Mouse (Mus musculus): Measurements from ENCODE around the gene Mapkapk3.
A peak's percentile ranks its signal among the peaks of the same experiment; 100 is the strongest.

The Mapkapk3 gene

GRCm38 (mm10) chr9:107289211-107290076 is at the start of gene Mapkapk3:
Mapkapk3 (minus strand) TSS chr9:107289877.
- DNase-seq (ENCODE audit: low read depth in 2 of 2, low spot score in 2 of 2), result peak; percentile 81 to 87

GRCm38 (mm10) chr9:107338172-107338883 is 48.7 kb upstream of the Mapkapk3 start, which contains the start of gene Hemk1:
Hemk1 (minus strand) TSS chr9:107338350.
- DNase-seq (ENCODE audit: low read depth in 2 of 2, low spot score in 2 of 2), result peak; percentile 55 to 65

GRCm38 (mm10) chr9:107336386-107336785 is 46.7 kb upstream of the Mapkapk3 start:
- DNase-seq (ENCODE audit: low read depth in 2 of 2, low spot score in 2 of 2), result no peak

GRCm38 (mm10) chr9:107335909-107336308 is 46.2 kb upstream of the Mapkapk3 start:
- peak; percentile 76 to 80 for DNase-seq (ENCODE audit: low read depth in 2 of 2, low spot score in 2 of 2)

- no peak for DNase-seq (ENCODE audit: low read depth in 2 of 2, low spot score in 2 of 2)
Observed at GRCm38 (mm10) chr9:107335046-107335445, 45.4 kb upstream of the Mapkapk3 start.

GRCm38 (mm10) chr9:107334356-107334755 is 44.7 kb upstream of the Mapkapk3 start:
- peak; percentile 49 to 55 for DNase-seq (ENCODE audit: low read depth in 2 of 2, low spot score in 2 of 2)

- peak in 1 of 2 experiments; percentile 6 for DNase-seq (ENCODE audit: low read depth in 2 of 2, low spot score in 2 of 2)
Observed at GRCm38 (mm10) chr9:107333686-107334085, 44.0 kb upstream of the Mapkapk3 start.

- DNase-seq (ENCODE audit: low read depth in 2 of 2, low spot score in 2 of 2), result no peak
Observed at GRCm38 (mm10) chr9:107330791-107331190, 41.1 kb upstream of the Mapkapk3 start.

GRCm38 (mm10) chr9:107327879-107328620 is 38.4 kb upstream of the Mapkapk3 start:
- no peak for DNase-seq (ENCODE audit: low read depth in 2 of 2, low spot score in 2 of 2)

GRCm38 (mm10) chr9:107325904-107326303 is 36.2 kb upstream of the Mapkapk3 start:
- no peak for DNase-seq (ENCODE audit: low read depth in 2 of 2, low spot score in 2 of 2)

- no peak for DNase-seq (ENCODE audit: low read depth in 2 of 2, low spot score in 2 of 2)
Observed at GRCm38 (mm10) chr9:107324799-107325561, 35.3 kb upstream of the Mapkapk3 start.

- peak in 1 of 2 experiments; percentile 11 for DNase-seq (ENCODE audit: low read depth in 2 of 2, low spot score in 2 of 2)
Observed at GRCm38 (mm10) chr9:107323558-107323957, 33.9 kb upstream of the Mapkapk3 start.

GRCm38 (mm10) chr9:107322461-107323050 is 32.9 kb upstream of the Mapkapk3 start:
- DNase-seq (ENCODE audit: low read depth in 2 of 2, low spot score in 2 of 2), result no peak

GRCm38 (mm10) chr9:107315791-107316190 is 26.1 kb upstream of the Mapkapk3 start:
- no peak for DNase-seq (ENCODE audit: low read depth in 2 of 2, low spot score in 2 of 2)

GRCm38 (mm10) chr9:107313926-107314325 is 24.2 kb upstream of the Mapkapk3 start:
- no peak for DNase-seq (ENCODE audit: low read depth in 2 of 2, low spot score in 2 of 2)

GRCm38 (mm10) chr9:107312811-107313584 is 23.3 kb upstream of the Mapkapk3 start:
- peak; percentile 67 to 68 for DNase-seq (ENCODE audit: low read depth in 2 of 2, low spot score in 2 of 2)

- no peak for DNase-seq (ENCODE audit: low read depth in 2 of 2, low spot score in 2 of 2)
Observed at GRCm38 (mm10) chr9:107309600-107309999, 19.9 kb upstream of the Mapkapk3 start.

GRCm38 (mm10) chr9:107309171-107309570 is 19.5 kb upstream of the Mapkapk3 start:
- DNase-seq (ENCODE audit: low read depth in 2 of 2, low spot score in 2 of 2), result no peak

- DNase-seq (ENCODE audit: low read depth in 2 of 2, low spot score in 2 of 2), result no peak
Observed at GRCm38 (mm10) chr9:107308346-107309000, 18.8 kb upstream of the Mapkapk3 start.
